Mouse (Mus musculus): ENCODE measurements around the gene Exd1.

- peak; percentile 15; the same call in 1 of the 2 replicates for TF ChIP-seq CHD2 (IDR thresholded peaks at IDR 0.05; ENCODE audit: low read depth, low read length)
- no peak; the same call in 1 of the 2 replicates for TF ChIP-seq ZC3H11A (IDR thresholded peaks at IDR 0.05; ENCODE audit: borderline replicate concordance, low read depth, low read length)
Measured at GRCm38 (mm10) chr2:119547522-119548370, at the start of gene Exd1, which contains the start of gene Chp1.

Data from ES-E14 (cell line).